Mouse (Mus musculus) cerebellum, adult 9-10 months (tissue): ENCODE measurements around the gene H2-D1.
"Not testable (repeated sequence)": the region's sequence is repeated elsewhere in the genome, so short reads cannot be mapped to it uniquely, and the experiment has no call there.

ENCODE experiments used
- DNase-seq: peaks from one replicate; pipeline ENCODE4 v3.0.0; 2022

The H2-D1 gene

DNA sequence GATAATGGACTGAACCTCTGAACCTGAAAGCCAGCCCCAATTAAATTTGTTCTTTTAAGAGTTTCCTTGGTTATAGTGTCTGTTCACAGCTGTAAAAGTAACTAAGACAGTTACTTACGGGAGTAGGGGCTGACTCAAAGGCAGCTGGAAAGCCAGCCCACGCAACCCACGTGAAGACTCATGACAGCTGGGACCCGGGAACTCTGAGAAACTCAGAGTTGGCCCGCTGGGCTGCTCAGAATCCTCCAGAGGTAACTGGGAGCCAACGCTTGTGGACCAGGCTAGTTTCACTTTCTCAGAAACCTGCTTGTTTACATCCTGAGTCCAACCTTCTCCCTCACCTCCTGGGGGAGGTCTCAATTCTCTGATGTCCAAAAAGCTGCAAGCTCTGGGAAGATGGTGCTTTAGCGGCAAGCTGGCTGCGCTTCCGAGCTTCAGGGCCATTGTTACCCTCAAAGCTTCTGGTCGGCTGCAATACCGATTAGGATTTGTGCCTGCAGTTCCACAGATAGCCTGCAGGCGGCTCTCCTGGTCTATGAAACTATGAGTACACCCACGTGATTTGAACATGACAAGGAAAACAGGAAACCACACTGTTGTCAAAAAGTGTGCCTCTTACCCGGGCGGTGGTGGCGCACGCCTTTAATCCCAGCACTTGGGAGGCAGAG is 4.6 kb upstream of the H2-D1 start:
- DNase-seq: peak; percentile 97

DNA sequence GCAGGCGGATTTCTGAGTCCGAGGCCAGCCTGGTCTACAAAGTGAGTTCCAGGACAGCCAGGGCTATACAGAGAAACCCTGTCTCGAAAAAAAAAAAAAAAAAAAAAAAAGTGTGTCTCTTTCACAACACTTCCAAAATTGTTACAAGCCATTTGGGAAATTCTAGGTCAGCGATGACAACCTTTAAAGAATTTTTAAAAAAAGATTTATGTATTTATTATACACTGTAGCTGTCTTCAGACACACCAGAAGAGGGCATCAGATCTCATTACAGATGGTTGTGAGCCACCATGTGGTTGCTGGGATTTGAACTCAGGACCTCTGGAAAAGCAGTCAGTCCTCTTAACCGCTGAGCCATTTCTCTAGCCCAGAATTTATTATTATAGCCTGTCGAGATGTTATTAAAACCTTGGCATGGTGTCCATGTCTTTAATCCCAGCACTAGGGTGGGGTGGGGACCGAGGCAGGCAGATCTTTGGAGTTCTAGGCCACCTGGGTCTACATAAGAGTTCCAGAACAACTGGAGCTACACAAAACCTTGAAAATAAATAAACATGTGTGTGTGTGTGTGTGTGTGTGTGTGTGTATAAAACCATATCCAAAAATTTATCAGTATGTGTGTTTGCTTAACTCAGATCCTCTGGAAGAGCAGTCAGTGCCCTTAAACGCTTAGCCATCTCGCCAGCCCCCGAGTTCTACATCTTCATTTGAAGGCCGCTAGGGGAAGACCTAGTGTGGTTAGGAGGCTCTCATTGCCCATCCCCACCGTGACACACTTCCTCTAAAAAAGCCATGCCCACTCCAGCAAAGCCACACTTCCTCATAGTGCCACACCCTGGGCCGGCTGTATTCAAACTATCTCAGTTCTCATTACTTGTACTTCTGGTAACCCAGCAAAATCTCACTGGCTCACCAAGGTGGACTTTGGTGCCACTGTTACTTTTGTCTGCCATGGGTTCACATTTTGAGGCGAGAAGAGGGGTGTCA is 3.7 kb upstream of the H2-D1 start:
- peak; percentile 31 for DNase-seq

DNA sequence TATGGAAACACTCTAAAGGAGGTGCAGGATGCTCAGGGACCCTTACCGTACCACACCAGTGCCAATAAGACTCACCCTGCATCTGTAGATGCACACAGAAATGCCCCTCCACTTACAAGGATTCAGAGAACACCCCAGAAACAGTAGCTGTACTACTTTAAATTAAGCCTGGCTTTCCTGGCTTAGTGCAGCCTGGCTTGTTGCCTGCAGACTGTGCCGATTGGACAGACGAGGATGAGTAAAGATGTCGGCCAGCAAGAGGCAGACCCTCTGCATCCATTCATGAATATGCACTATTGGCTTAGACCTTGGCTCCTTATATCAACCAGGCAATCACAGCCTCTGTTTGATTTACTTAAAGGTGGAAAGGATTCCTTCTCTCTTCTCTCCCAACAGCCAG is 2.9 kb upstream of the H2-D1 start:
- peak; percentile 10 for DNase-seq

DNA sequence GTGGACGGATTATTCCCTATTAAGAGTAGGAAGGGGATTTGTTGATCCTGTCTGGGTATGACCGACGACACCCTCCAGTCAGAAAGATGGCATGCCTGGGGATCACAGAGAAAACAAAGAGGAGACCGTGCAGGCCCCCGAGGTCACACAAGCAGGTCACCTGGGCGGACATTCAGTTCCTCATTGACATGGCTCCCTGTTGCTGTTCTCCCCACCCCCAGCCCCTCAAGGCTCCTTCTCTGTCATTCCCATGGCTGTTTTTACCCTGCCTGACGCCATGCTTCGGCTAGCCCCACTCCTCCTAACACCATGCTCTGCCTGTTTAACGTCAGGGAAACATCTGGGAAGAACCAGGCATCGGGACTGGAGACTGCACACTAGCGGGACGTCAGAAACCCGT is 879 bp upstream of the H2-D1 start:
- DNase-seq: peak; percentile 28

DNA sequence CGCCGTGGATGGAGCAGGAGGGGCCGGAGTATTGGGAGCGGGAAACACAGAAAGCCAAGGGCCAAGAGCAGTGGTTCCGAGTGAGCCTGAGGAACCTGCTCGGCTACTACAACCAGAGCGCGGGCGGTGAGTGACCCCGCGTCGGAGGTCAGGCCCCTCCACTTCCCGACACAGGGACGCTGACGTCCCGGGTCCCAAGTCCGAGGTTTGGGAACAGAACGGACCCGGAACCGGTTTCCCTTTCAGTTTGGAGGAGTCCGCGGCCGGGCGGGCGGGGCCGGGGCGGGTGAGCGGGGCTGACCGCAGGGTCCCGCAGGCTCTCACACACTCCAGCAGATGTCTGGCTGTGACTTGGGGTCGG is 973 bp downstream of the H2-D1 start:
- no peak for DNase-seq

DNA sequence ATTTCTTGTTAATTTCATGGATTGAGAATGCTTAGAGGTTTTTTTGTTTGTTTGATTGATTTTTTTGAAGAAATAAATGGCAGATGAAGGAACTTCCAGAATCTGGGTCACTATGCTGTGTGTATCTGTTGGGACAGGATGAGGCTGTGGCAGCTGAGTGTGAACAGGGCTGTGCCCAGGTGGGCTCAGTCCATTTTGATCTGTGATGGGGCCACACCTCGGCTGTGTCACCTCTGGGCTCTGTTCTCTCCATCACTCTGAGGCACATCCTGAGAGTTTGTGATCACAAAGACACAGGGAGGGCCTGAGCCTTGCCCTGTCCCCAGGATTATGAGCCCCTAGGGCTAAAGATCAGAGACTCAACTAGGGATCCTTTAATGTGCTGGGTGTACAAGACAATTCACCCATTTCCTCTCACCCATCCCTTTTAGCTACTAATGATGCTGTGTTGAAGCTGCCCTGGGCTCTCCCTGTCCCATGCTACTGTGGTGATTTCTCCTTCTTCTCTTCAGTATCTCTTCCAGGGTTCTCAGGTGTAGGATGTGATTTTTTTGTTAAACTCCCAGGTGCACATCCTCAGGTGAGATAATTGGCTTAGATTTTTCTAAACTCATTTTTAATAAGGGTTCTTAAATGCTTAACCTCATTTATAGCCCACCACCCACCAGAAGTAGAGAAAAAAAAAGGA is 5.0 kb downstream of the H2-D1 start:
- DNase-seq: no peak

GRCm38 (mm10) chr17:35269653-35270347 is 7.3 kb downstream of the H2-D1 start:
- no peak for DNase-seq

- no peak for DNase-seq
Measured at GRCm38 (mm10) chr17:35272249-35272648, 9.7 kb downstream of the H2-D1 start.

GRCm38 (mm10) chr17:35274770-35275169 is 12.2 kb downstream of the H2-D1 start:
- DNase-seq: peak; percentile 82

DNA sequence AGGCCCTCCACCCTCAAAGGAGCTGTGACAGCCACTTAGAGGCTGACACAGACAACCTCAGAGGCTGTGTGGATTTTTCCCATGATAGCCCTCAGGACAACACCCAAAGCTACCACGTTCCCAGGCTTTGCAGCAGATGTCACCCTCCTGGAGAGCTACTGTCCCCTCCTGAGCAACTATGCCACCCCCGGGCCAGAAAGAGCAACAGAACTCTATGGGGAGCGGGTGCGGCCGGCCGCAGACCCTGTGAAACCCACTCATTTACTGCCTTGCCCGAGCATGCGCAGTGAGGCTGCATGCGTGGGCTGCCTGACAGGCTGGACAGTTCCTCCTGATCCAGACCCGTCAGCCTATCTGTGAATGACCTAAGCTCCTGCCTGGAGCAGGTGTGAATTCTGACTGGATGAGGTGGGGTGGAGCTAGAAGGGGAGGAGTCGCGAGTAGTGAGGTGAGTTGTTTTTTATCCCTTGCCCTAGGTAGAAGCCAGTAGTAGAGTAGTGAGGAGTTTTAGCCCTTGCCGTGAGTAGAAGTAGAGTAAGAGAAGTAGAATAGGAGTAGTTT is 13.9 kb downstream of the H2-D1 start:
- DNase-seq: no peak

DNA sequence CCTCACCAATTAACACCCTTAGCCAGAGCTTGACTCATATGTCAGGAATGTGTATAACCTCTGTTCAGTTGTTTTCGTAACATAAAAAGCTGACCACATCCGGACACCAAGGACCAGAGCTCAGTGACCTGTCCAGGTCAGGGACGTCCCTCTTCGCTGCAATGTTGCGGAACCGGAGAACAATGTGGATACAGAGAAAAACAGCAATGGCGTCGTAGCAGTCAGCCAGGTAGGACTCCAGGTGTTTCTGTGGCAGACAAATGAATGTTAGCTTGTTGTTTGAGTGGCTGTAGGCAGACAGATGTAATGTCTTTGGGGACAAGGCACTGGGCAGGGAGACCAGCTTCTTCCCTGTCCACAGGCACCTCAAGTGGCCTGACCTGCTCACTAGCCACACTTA is 15.5 kb downstream of the H2-D1 start:
- no peak for DNase-seq

DNA sequence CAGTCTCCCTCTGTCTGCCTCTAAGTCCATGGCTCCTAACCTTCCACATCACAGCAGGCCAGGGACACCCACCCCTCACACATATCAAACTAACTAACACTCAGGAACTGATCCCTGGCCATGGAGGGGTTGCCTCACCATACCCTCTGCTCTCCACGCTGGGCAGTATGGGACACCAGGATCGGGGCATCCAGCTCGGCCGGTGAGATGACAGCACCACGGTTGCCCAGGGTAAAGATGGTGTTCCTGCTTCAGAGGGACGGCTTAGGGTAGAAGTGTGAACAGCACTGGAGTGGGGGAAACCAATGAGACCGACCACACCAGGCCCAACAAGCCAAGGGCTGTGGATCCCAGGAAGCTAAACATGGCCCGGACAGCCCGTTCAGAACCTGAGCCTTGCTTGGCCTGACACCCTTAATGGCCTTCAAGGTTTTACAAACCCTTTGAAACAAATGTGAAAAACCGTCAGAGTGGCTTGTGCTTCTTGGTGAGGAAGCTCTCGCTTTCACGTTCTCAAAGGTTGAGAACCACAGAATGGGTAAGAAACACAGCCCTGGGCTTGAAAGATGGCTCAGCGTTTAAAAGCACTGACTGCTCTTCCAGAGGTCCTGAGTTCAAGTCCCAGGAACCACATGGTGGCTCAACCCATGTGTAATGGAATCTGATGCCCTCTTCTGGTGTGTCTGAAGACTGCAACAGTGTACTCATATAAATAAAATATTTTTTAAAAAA is 16.6 kb downstream of the H2-D1 start:
- no peak for DNase-seq

DNA sequence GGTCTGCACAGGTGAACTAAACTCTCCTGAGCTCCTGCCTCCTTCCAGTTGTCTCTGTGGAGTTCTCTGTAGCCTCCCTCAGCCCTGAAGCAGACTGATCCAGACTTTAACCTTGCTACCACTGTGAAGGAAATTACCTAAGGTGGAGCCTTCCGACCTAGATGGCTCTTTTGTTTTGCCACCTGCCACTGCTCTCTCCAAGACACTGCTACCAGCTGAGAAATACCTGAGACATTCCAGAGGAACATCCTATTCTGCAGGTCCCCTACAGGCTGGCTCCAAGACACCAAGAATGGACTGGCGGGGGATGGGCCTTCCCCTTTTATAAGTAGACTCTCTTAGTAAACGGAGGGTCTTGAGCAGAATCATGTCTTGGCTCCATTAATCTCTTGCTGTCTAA is 17.7 kb downstream of the H2-D1 start:
- no peak for DNase-seq

DNA sequence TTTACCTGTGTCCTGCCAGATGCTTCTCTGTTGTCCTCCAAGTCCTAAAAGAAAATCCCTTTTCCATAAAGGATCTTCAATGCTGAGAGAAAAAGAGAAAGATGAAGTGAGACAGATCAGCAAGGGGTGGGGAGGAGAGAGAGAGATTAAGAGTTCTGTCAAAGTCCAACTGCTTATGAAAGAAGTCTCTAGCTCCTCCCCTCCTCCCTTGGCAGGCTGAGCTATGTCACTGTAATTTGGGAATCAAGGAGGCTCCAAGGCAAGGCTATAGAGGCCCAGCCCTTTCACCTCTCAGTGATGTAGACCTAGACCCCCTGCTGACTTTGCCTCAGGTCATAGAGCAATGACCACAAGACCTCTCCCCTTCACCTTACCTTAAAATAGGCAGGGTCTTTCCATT is 22.9 kb downstream of the H2-D1 start:
- DNase-seq: no peak

GRCm38 (mm10) chr17:35295796-35296195 is 33.3 kb downstream of the H2-D1 start:
- DNase-seq: not testable (repeated sequence)

GRCm38 (mm10) chr17:35300261-35300945 is 37.9 kb downstream of the H2-D1 start:
- DNase-seq: not testable (repeated sequence)

- peak; percentile 78 for DNase-seq
Measured at GRCm38 (mm10) chr17:35301645-35302258, 39.2 kb downstream of the H2-D1 start.

- no peak for DNase-seq
Measured at GRCm38 (mm10) chr17:35303271-35303670, 40.7 kb downstream of the H2-D1 start.

DNA sequence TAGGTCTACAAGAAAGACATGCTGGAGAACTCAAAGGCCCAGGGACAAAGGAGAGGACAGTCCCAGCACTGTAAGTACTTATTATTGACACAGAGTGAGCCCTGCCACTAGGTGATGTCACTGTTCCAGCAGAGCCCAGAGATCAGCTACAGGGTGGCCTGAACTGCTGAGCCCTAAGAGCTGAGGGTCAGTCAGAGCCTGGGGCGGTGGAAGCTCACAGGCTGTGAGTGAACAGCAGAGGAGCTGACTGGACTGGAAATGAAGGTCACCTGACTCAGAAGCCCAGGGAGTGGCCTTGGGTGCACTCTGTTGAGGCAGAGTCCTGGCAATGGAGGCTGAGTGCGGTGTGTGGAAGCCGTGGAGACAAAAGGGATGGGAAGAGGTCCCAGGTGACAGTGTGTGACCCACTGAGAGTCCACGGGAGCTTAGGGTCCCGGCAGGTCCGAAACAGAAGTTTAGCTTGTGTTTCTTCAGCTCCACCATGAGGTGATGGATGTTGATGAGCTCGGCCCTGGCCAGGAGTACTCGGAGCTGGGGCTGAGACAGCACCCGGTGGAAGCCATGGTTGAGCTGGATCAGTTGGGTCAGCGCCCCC is 41.3 kb downstream of the H2-D1 start:
- DNase-seq: no peak

DNA sequence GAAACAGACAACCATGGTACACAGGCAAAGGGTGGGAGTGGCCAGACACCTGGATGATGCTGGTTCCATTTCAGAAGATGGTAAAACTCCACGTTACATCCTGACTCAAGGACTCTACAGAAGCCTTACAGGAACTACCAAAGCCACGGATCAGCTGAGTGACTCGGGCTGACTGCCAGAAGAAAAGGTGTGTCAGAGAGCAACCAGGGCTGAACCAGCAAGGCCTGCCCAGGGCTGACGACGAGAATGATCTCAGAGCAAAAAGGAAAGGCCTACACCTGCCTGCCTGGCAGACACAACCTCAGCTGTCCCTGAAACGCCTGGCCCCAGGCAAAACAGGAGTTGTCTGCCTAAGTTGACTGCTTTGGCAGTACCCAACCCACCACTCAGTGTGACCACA is 41.9 kb downstream of the H2-D1 start:
- DNase-seq: no peak
